In the genomic region with DNA sequence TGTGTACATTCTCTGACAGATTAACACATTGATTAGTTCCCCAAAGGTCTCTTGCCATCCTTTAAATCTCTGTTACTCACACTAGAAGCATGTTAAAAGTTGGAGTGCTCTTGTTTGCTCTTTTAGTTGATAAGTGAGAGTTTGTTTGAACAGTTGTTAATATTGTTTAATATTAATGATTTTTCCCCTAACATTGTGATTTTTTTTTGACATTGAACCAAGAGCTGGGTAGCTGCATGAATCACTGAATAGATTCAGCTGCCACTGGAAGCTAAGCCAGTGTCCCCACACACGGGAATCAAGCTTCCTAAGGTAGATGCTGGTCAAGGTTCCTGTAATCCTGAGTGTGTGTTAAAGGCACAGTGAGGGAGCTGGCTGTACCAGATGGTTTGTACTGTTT, we compare ENCODE assay signal across 10 mouse cellular contexts.
"Had no signal": no experiment of that assay in that cellular context is flagged by ENCODE, and none has a peak within 500 bp of the region (broad histone marks: within the 10 kb centered on the region; RNA-seq: fewer than 3 reads in every experiment).

No protein-coding gene starts in this region.

- H3K27me3 ChIP-seq: intestine, embryonic 15.5 days; midbrain, embryonic 13.5 days had no signal

- DNase-seq: kidney, adult 18-20 months; kidney, postnatal 10 days; kidney, postnatal 4 days; lung, postnatal 14 days; right cerebral cortex, postnatal 14 days; thymus, postnatal 36 days had no signal

- H3K4me1 ChIP-seq: midbrain, embryonic 13.5 days had no signal

- H3K9me3 ChIP-seq: intestine, embryonic 15.5 days; limb, embryonic 10.5 days; midbrain, embryonic 13.5 days had no signal

- H3K36me3 ChIP-seq: intestine, embryonic 15.5 days; limb, embryonic 10.5 days had no signal

- H3K9ac ChIP-seq: intestine, embryonic 15.5 days; midbrain, embryonic 13.5 days had no signal

- H3K27ac ChIP-seq: left cerebral cortex, adult 2 months; limb, embryonic 10.5 days; midbrain, embryonic 13.5 days had no signal

- ATAC-seq: intestine, embryonic 15.5 days; midbrain, embryonic 13.5 days had no signal

- H3K4me3 ChIP-seq: intestine, embryonic 15.5 days; left cerebral cortex, adult 2 months; limb, embryonic 10.5 days; midbrain, embryonic 13.5 days had no signal

- H3K4me2 ChIP-seq: intestine, embryonic 15.5 days; midbrain, embryonic 13.5 days had no signal
